Mouse (Mus musculus): ENCODE data around the gene Btbd35f2. TPM values are rescaled to one million over a fixed set of nuclear protein-coding genes. Genes with fewer than 3 reads are reported as not detected.
"Not testable (repeated sequence)": the region's sequence is repeated elsewhere in the genome, so short reads cannot be mapped to it uniquely, and the experiment has no call there.

The Btbd35f2 gene
- not detected for total RNA-seq (2021)
- long read RNA-seq, result 0 reads

- not testable (repeated sequence) for DNase-seq (ENCODE audit: low spot score in 2 of 2)
These were observed at the start of gene Btbd35f2 for GRCm38 (mm10) chrX:32278094-32278493. Btbd35f2 (plus strand) TSS chrX:32278394.

Other genes with a start within 250 kb of the Btbd35f2 start
- not detected for gene Btbd35f22, start 230.6 kb upstream of the Btbd35f2 start, total RNA-seq (2021)

Data from layer of hippocampus, postnatal 10 days (tissue).